Mouse (Mus musculus): Measurements from ENCODE around the gene Iqsec1.

DNA sequence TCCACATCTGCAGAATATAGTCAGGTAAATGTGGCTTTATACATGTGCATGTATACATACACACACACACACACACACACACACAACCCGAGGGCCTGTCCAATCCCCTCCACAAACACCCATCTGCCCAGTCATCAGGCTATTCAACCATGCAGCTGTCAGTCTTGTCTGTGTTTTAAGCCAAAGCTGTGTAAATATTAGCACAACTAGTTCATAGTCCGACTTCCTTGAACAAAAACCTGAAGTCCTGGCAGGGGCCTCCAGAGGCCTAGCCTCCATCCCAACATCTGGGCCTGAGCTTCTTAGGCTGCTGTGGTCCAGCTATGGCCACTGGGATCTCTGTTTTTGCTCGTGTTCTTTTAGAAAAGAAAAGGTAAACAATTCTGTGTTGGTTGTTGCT lies 274.8 kb downstream of the Iqsec1 start:
- TF ChIP-seq POLR2A (IDR thresholded peaks at IDR 0.05; ENCODE audit: control insufficient read depth, extremely low read depth, insufficient read depth, low read length, poor library complexity), result no peak
- no peak for TF ChIP-seq CTCF (IDR thresholded peaks at IDR 0.05; ENCODE audit: borderline replicate concordance, control insufficient read depth, extremely low read depth, insufficient read depth, low read length, poor library complexity)
